Mouse (Mus musculus) embryonic facial prominence, embryonic 15.5 days (tissue): ENCODE measurements around the gene Sgms1. TPM values are rescaled to one million over a fixed set of nuclear protein-coding genes. Genes with fewer than 3 reads are reported as not detected.

ENCODE experiments used
- ATAC-seq: fragments of 200-750 bp; cut with Nextera tagmentation; 2 replicates; pipeline ENCODE4 v1.8.0; 2017; ENCODE audit warnings: low read depth, moderate TSS enrichment; ENCODE audit not compliant: insufficient number of reproducible peaks, low FRiP score, low TSS enrichment
- H3K27ac ChIP-seq: fragments of 300-500 bp; sonication (generic); replicated peaks from 2 replicates; pipeline ENCODE4 v1.5.1; 2015; ENCODE audit warnings: mild to moderate bottlenecking, inconsistent platforms
- H3K27me3 ChIP-seq: fragments of 300-500 bp; sonication (generic); 2 replicates; pipeline ENCODE4 v1.6.1; 2015; ENCODE audit warnings: inconsistent platforms
- H3K36me3 ChIP-seq: fragments of 300-500 bp; sonication (generic); 2 replicates; pipeline ENCODE4 v1.6.1; 2015; ENCODE audit warnings: mild to moderate bottlenecking, inconsistent platforms
- H3K4me1 ChIP-seq: fragments of 300-500 bp; sonication (generic); 2 replicates; pipeline ENCODE4 v1.6.1; 2015; ENCODE audit warnings: inconsistent platforms
- H3K4me2 ChIP-seq: fragments of 300-500 bp; sonication (generic); replicated peaks from 2 replicates; pipeline ENCODE4 v1.6.1; 2015; ENCODE audit warnings: mild to moderate bottlenecking, inconsistent platforms
- H3K4me3 ChIP-seq: fragments of 300-500 bp; sonication (generic); replicated peaks from 2 replicates; pipeline ENCODE4 v1.5.1; 2015; ENCODE audit warnings: mild to moderate bottlenecking, inconsistent platforms
- H3K9ac ChIP-seq: fragments of 300-500 bp; sonication (generic); 2 replicates; pipeline ENCODE4 v1.6.1; 2015; ENCODE audit warnings: inconsistent platforms
- H3K9me3 ChIP-seq: fragments of 300-500 bp; sonication (generic); replicated peaks from 2 replicates; pipeline ENCODE4 v1.6.1; 2016; ENCODE audit warnings: inconsistent platforms
- WGBS: fragments of 180-500 bp; shearing (Covaris S2); methylation state at CpG from one replicate; pipeline ENCODE4 v1.1.7; 2015; 5-methylcytosine and 5-hydroxymethylcytosine counted together
- polyA plus RNA-seq: library from polyadenylated mRNA; unstranded; fragments of >200 nt; fragmentation: Nextera tagmentation; extraction: Ambion mirVana; gene quantifications from 2 replicates; pipeline ENCODE4 v1.2.1, GENCODE M21; 2015

The Sgms1 gene
- polyA plus RNA-seq, 1 experiment from 2014 or later = 38.8 TPM

GRCm38 (mm10) chr19:32380748-32381147 is 8.8 kb downstream of the Sgms1 start:
- Histone ChIP-seq H3K9ac (no peak overlapping the region), H3K27me3 (no peaks in the 10 kb centered on the region), H3K36me3 (no peaks in the 10 kb centered on the region), H3K27ac (no peak overlapping the region), H3K4me3 (no peak overlapping the region), H3K4me1 (peaks cover 30% of the 10 kb centered on the region), H3K9me3 (no peaks in the 10 kb centered on the region), H3K4me2 (no peak overlapping the region)
- 93% methylated on average over 11 of the region's 11 CpGs for WGBS
- no peak for ATAC-seq

GRCm38 (mm10) chr19:32379239-32379920 is 10.1 kb downstream of the Sgms1 start:
- H3K9me3 ChIP-seq = no peaks in the 10 kb centered on the region
- H3K4me3 ChIP-seq = no peak overlapping the region
- no peaks in the 10 kb centered on the region for H3K36me3 ChIP-seq
- 75% methylated on average over 6 of the region's 6 CpGs for WGBS
- no peak overlapping the region for H3K9ac ChIP-seq
- no peak overlapping the region for H3K4me2 ChIP-seq
- peaks cover 26% of the 10 kb centered on the region for H3K4me1 ChIP-seq
- ATAC-seq = no peak
- no peaks in the 10 kb centered on the region for H3K27me3 ChIP-seq
- H3K27ac ChIP-seq = no peak overlapping the region

- Histone ChIP-seq H3K9me3 (no peaks in the 10 kb centered on the region), H3K36me3 (no peaks in the 10 kb centered on the region), H3K27me3 (no peaks in the 10 kb centered on the region), H3K4me1 (peaks cover 34% of the 10 kb centered on the region), H3K4me3 (no peak overlapping the region), H3K9ac (no peak overlapping the region), H3K4me2 (no peak overlapping the region), H3K27ac (no peak overlapping the region)
- 62% methylated on average over 3 of the region's 3 CpGs for WGBS
- no peak for ATAC-seq
Observed at GRCm38 (mm10) chr19:32378581-32378980, 10.9 kb downstream of the Sgms1 start.

- Histone ChIP-seq H3K27me3 (no peaks in the 10 kb centered on the region), H3K9me3 (no peaks in the 10 kb centered on the region), H3K4me1 (peaks cover 34% of the 10 kb centered on the region), H3K4me2 (no peak overlapping the region), H3K4me3 (no peak overlapping the region), H3K36me3 (no peaks in the 10 kb centered on the region), H3K27ac (no peak overlapping the region), H3K9ac (no peak overlapping the region)
- 58% methylated on average over 7 of the region's 7 CpGs for WGBS
- ATAC-seq = peak; percentile 71; the same call in 1 of the 2 replicates
Observed at GRCm38 (mm10) chr19:32377701-32378325, 11.7 kb downstream of the Sgms1 start.

GRCm38 (mm10) chr19:32376886-32377535 is 12.5 kb downstream of the Sgms1 start:
- Histone ChIP-seq H3K27me3 (no peaks in the 10 kb centered on the region), H3K4me1 (peaks cover 34% of the 10 kb centered on the region), H3K4me2 (no peak overlapping the region), H3K9me3 (no peaks in the 10 kb centered on the region), H3K4me3 (no peak overlapping the region), H3K9ac (no peak overlapping the region), H3K36me3 (no peaks in the 10 kb centered on the region), H3K27ac (no peak overlapping the region)
- no peak for ATAC-seq
- WGBS = 45% methylated on average over 7 of the region's 7 CpGs

GRCm38 (mm10) chr19:32376054-32376453 is 13.5 kb downstream of the Sgms1 start:
- no peak overlapping the region for H3K9ac ChIP-seq
- H3K9me3 ChIP-seq = no peaks in the 10 kb centered on the region
- no peaks in the 10 kb centered on the region for H3K27me3 ChIP-seq
- H3K4me2 ChIP-seq = no peak overlapping the region
- H3K36me3 ChIP-seq = no peaks in the 10 kb centered on the region
- WGBS = 73% methylated on average over 4 of the region's 4 CpGs
- H3K4me1 ChIP-seq = peaks cover 28% of the 10 kb centered on the region
- H3K27ac ChIP-seq = no peak overlapping the region
- ATAC-seq = no peak
- no peak overlapping the region for H3K4me3 ChIP-seq

GRCm38 (mm10) chr19:32375473-32375985 is 14.0 kb downstream of the Sgms1 start:
- no peak overlapping the region for H3K4me2 ChIP-seq
- H3K36me3 ChIP-seq = no peaks in the 10 kb centered on the region
- 90% methylated on average over 4 of the region's 4 CpGs for WGBS
- H3K4me1 ChIP-seq = peaks cover 28% of the 10 kb centered on the region
- H3K9ac ChIP-seq = no peak overlapping the region
- no peaks in the 10 kb centered on the region for H3K27me3 ChIP-seq
- H3K9me3 ChIP-seq = no peaks in the 10 kb centered on the region
- no peak for ATAC-seq
- no peak overlapping the region for H3K27ac ChIP-seq
- no peak overlapping the region for H3K4me3 ChIP-seq

- no peak overlapping the region for H3K9ac ChIP-seq
- peaks cover 28% of the 10 kb centered on the region for H3K4me1 ChIP-seq
- H3K36me3 ChIP-seq = no peaks in the 10 kb centered on the region
- no peaks in the 10 kb centered on the region for H3K27me3 ChIP-seq
- H3K4me3 ChIP-seq = no peak overlapping the region
- WGBS = 92% methylated on average over 10 of the region's 10 CpGs
- H3K27ac ChIP-seq = no peak overlapping the region
- ATAC-seq = no peak
- H3K4me2 ChIP-seq = no peak overlapping the region
- no peaks in the 10 kb centered on the region for H3K9me3 ChIP-seq
Observed at GRCm38 (mm10) chr19:32374751-32375150, 14.8 kb downstream of the Sgms1 start.

- 35% methylated on average over 16 of the region's 16 CpGs for WGBS
- Histone ChIP-seq H3K4me2 (no peak overlapping the region), H3K9ac (no peak overlapping the region), H3K27me3 (no peaks in the 10 kb centered on the region), H3K9me3 (no peaks in the 10 kb centered on the region), H3K27ac (no peak overlapping the region), H3K36me3 (no peaks in the 10 kb centered on the region), H3K4me1 (peaks cover 28% of the 10 kb centered on the region), H3K4me3 (no peak overlapping the region)
- no peak for ATAC-seq
Observed at GRCm38 (mm10) chr19:32373865-32374655, 15.5 kb downstream of the Sgms1 start.

- Histone ChIP-seq H3K4me1 (peaks cover 14% of the 10 kb centered on the region), H3K4me3 (no peak overlapping the region), H3K27ac (no peak overlapping the region), H3K4me2 (no peak overlapping the region), H3K27me3 (no peaks in the 10 kb centered on the region), H3K9me3 (no peaks in the 10 kb centered on the region), H3K36me3 (no peaks in the 10 kb centered on the region), H3K9ac (no peak overlapping the region)
- ATAC-seq = no peak
- WGBS = 86% methylated on average over 4 of the region's 4 CpGs
Observed at GRCm38 (mm10) chr19:32372373-32372772, 17.1 kb downstream of the Sgms1 start.

- Histone ChIP-seq H3K27ac (no peak overlapping the region), H3K4me3 (no peak overlapping the region), H3K9me3 (no peaks in the 10 kb centered on the region), H3K4me1 (no peaks in the 10 kb centered on the region), H3K27me3 (no peaks in the 10 kb centered on the region), H3K9ac (no peak overlapping the region), H3K4me2 (no peak overlapping the region), H3K36me3 (no peaks in the 10 kb centered on the region)
- ATAC-seq = no peak
- WGBS = 93% methylated on average over 8 of the region's 8 CpGs
Observed at GRCm38 (mm10) chr19:32367333-32367732, 22.2 kb downstream of the Sgms1 start.
